Mouse (Mus musculus): ENCODE data around the gene Ddx5. TPM values are rescaled to one million over a fixed set of nuclear protein-coding genes. Genes with fewer than 3 reads are reported as not detected.
A peak's percentile ranks its signal among the peaks of the same experiment; 100 is the strongest.

The Ddx5 gene
- total RNA-seq (2012; rRNA removed) (269 and 351 TPM in 2 replicates), total RNA-seq (2014; rRNA removed) (505 and 574 TPM in 2 replicates), polyA plus RNA-seq (2012; ENCODE audit: insufficient read length, low read depth) (1,169 and 1,328 TPM in 2 replicates)

- no peaks in the 10 kb centered on the region for H3K27me3 ChIP-seq (replicated peaks)
- H3K4me2 ChIP-seq (ENCODE audit: insufficient read depth, low read depth, poor library complexity, severe bottlenecking) = peak within 1 kb of the TSS; percentile 93
- H3K9ac ChIP-seq (ENCODE audit: insufficient read depth, low read depth) = peak within 1 kb of the TSS; percentile 100
- H3K27ac ChIP-seq (ENCODE audit: insufficient read depth, low read depth) = peak within 1 kb of the TSS; percentile 95
- peak within 1 kb of the TSS; percentile 80 to 97 (median 96) for H3K4me3 ChIP-seq (replicated peaks in 1 of 3; ENCODE audit: low read depth in 2 of 3, low read length in 2 of 3, poor library complexity in 1 of 3)
- TF ChIP-seq MXI1 (IDR thresholded peaks at IDR 0.05; ENCODE audit: low read depth, low read length) (no peak; the same call in 1 of the 2 replicates), MEF2A (IDR thresholded peaks at IDR 0.05; ENCODE audit: borderline replicate concordance, low read depth, low read length) (peak; percentile 77), MAFK (IDR thresholded peaks at IDR 0.05; ENCODE audit: insufficient replicate concordance, low read length) (no peak), TBP (conservative IDR thresholded peaks at IDR 0.05; ENCODE audit: low read depth, low read length) (no peak; the same call in 1 of the 2 replicates), ZKSCAN1 (IDR thresholded peaks at IDR 0.05; ENCODE audit: borderline replicate concordance, low read depth, low read length) (no peak), JUND (conservative IDR thresholded peaks at IDR 0.05; ENCODE audit: low read depth, low read length) (no peak), EP300 (IDR thresholded peaks at IDR 0.05; ENCODE audit: low read length) (no peak), BHLHE40 (IDR thresholded peaks at IDR 0.05; ENCODE audit: low read depth, low read length) (peak; percentile 93), ZC3H11A (IDR thresholded peaks at IDR 0.05; ENCODE audit: low read depth, low read length) (no peak), KAT2A (IDR thresholded peaks at IDR 0.05; ENCODE audit: insufficient replicate concordance, low read length) (peak; percentile 93; the same call in 1 of the 2 replicates), IRF4 (IDR thresholded peaks at IDR 0.05; ENCODE audit: low read depth, low read length) (no peak; the same call in none of the 2 replicates), NRF1 (IDR thresholded peaks at IDR 0.05; ENCODE audit: low read depth, low read length) (peak; percentile 30), USF2 (conservative IDR thresholded peaks at IDR 0.05; ENCODE audit: low read depth, low read length) (peak; percentile 97), UBTF (IDR thresholded peaks at IDR 0.05; ENCODE audit: low read depth, low read length) (peak; percentile 70), MAX (IDR thresholded peaks at IDR 0.05; ENCODE audit: low read length) (peak; percentile 95; the same call in 1 of the 2 replicates), ELF1 (IDR thresholded peaks at IDR 0.05; ENCODE audit: low read depth, low read length) (peak; percentile 89), ETS1 (conservative IDR thresholded peaks at IDR 0.05; ENCODE audit: low read depth, low read length) (no peak; the same call in none of the 2 replicates), CHD1 (IDR thresholded peaks at IDR 0.05; ENCODE audit: low read depth, low read length) (no peak), CTCF (conservative IDR thresholded peaks at IDR 0.05 in 1 of 2, IDR thresholded peaks at IDR 0.05 in 1 of 2; ENCODE audit: low read depth in 2 of 2, low read length in 2 of 2) (no peak), MAZ (IDR thresholded peaks at IDR 0.05; ENCODE audit: low read depth, low read length) (peak; percentile 100), E2F4 (IDR thresholded peaks at IDR 0.05; ENCODE audit: insufficient replicate concordance, low read depth, low read length) (no peak), JUN (IDR thresholded peaks at IDR 0.05; ENCODE audit: insufficient read depth, low read depth, low read length) (no peak), POLR2AphosphoS2 (IDR thresholded peaks at IDR 0.05; ENCODE audit: low read depth, low read length) (peak; percentile 20; the same call in 1 of the 2 replicates), RCOR1 (conservative IDR thresholded peaks at IDR 0.05; ENCODE audit: low read depth, low read length) (no peak; the same call in 1 of the 2 replicates), MYC (IDR thresholded peaks at IDR 0.05; ENCODE audit: low read depth, low read length) (peak; percentile 85), TCF12 (IDR thresholded peaks at IDR 0.05; ENCODE audit: low read depth, low read length) (peak; percentile 64; the same call in 1 of the 2 replicates), ZNF384 (IDR thresholded peaks at IDR 0.05; ENCODE audit: low read depth, low read length) (no peak), GABPA (IDR thresholded peaks at IDR 0.05; ENCODE audit: insufficient replicate concordance, low read depth, low read length) (no peak), SMC3 (IDR thresholded peaks at IDR 0.05; ENCODE audit: low read depth, low read length) (no peak), CHD2 (IDR thresholded peaks at IDR 0.05; ENCODE audit: low read length) (0 out of 2 replicates have a peak, but pooled peaks have one; percentile 60), ZMIZ1 (IDR thresholded peaks at IDR 0.05; ENCODE audit: low read depth, low read length) (peak; percentile 19; the same call in 1 of the 2 replicates), HCFC1 (IDR thresholded peaks at IDR 0.05; ENCODE audit: low read depth, low read length) (peak; percentile 82), SIN3A (IDR thresholded peaks at IDR 0.05; ENCODE audit: low read length) (peak; percentile 92), RAD21 (IDR thresholded peaks at IDR 0.05; ENCODE audit: low read depth, low read length) (no peak), PAX5 (IDR thresholded peaks at IDR 0.05; ENCODE audit: low read length) (no peak), NELFE (IDR thresholded peaks at IDR 0.05; ENCODE audit: low read depth, low read length) (peak; percentile 79; the same call in 1 of the 2 replicates), USF1 (IDR thresholded peaks at IDR 0.05; ENCODE audit: low read depth, low read length) (peak; percentile 95), POLR2A (IDR thresholded peaks at IDR 0.05; ENCODE audit: low read depth, low read length) (peak; percentile 92)
- in situ Hi-C loops (cut with MboI; ENCODE audit: low pct_ligation_motif_present, low pct_unique_long_range_greater_than_20kb, low sequenced_read_pairs) (no loop called here), dilution Hi-C loops (cut with MboI; ENCODE audit: extremely low pct_ligation_motif_present, extremely low pct_unique_long_range_greater_than_20kb, low sequenced_read_pairs) (no loop called here)
- peaks cover 33 to 61% of the 10 kb centered on the region in 2 experiments for H3K36me3 ChIP-seq (replicated peaks in 1 of 2; ENCODE audit: control insufficient read depth in 1 of 2, insufficient read depth in 1 of 2, low read length in 1 of 2)
- no peaks in the 10 kb centered on the region for H3K9me3 ChIP-seq (replicated peaks; ENCODE audit: low read length)
- H3K4me1 ChIP-seq (ENCODE audit: control insufficient read depth in 1 of 2, insufficient read depth in 2 of 2) = peaks cover 0 to 46% of the 10 kb centered on the region in 2 experiments; a peak in 2 of 4 replicates
- DNase-seq (ENCODE audit: extremely low read depth) = peak; percentile 99
- H3K79me2 ChIP-seq (replicated peaks; ENCODE audit: control insufficient read depth, extremely low read depth, insufficient read depth, poor library complexity, severe bottlenecking) = peaks cover 50% of the 10 kb centered on the region
Observed at GRCm38 (mm10) chr11:106788775-106789459, at the start of gene Ddx5, which contains the start of gene Cep95. TSS of gene Ddx5 (minus strand) at chr11:106789185. TSS of gene Cep95 (plus strand) at chr11:106789252.
